Mouse (Mus musculus): ENCODE data around the gene Fbxw2. TPM values are rescaled to one million over a fixed set of nuclear protein-coding genes. Genes with fewer than 3 reads are reported as not detected.
"Not testable (repeated sequence)": the region's sequence is repeated elsewhere in the genome, so short reads cannot be mapped to it uniquely, and the experiment has no call there.

The Fbxw2 gene
- polyA plus RNA-seq, 1 experiment from 2014 or later, result 67.5 TPM

- Histone ChIP-seq H3K4me1 (ENCODE audit: control insufficient read depth, insufficient read depth, low read length) (peaks cover 9% of the 10 kb centered on the region), H3K4me2 (ENCODE audit: low read depth) (peak overlapping the region; percentile 78), H3K9ac (ENCODE audit: low read length) (peak overlapping the region; percentile 93), H3K27ac (ENCODE audit: low read depth, low read length) (no peak overlapping the region), H3K9me3 (ENCODE audit: control insufficient read depth, low read length) (no peaks in the 10 kb centered on the region), H3K27me3 (ENCODE audit: control insufficient read depth, insufficient read depth, low read length) (no peaks in the 10 kb centered on the region), H3K4me3 (ENCODE audit: low read depth, low read length) (peak overlapping the region; percentile 98), H3K36me3 (ENCODE audit: control insufficient read depth, insufficient read depth, low read length) (no peaks in the 10 kb centered on the region)
- ATAC-seq (ENCODE audit: insufficient read depth, low FRiP score, low TSS enrichment) (no peak), DNase-seq (ENCODE audit: low spot score) (no peak)
- WGBS, result 34% methylated on average over 20 of the region's 21 CpGs
Measured at GRCm38 (mm10) chr2:34826460-34827231, 535 bp upstream of the Fbxw2 start.

GRCm38 (mm10) chr2:34818492-34818891 is 7.6 kb downstream of the Fbxw2 start:
- no peak overlapping the region for H3K4me2 ChIP-seq (ENCODE audit: low read depth)
- peaks cover 2% of the 10 kb centered on the region; the same call in 1 of the 2 replicates for H3K36me3 ChIP-seq (ENCODE audit: control insufficient read depth, insufficient read depth, low read length)
- H3K4me3 ChIP-seq (ENCODE audit: low read depth, low read length), result no peak overlapping the region
- H3K9ac ChIP-seq (ENCODE audit: low read length), result no peak overlapping the region
- no peaks in the 10 kb centered on the region for H3K27me3 ChIP-seq (ENCODE audit: control insufficient read depth, insufficient read depth, low read length)
- no peaks in the 10 kb centered on the region for H3K9me3 ChIP-seq (ENCODE audit: control insufficient read depth, low read length)
- ATAC-seq (ENCODE audit: insufficient read depth, low FRiP score, low TSS enrichment), result no peak
- no peaks in the 10 kb centered on the region for H3K4me1 ChIP-seq (ENCODE audit: control insufficient read depth, insufficient read depth, low read length)
- no peak overlapping the region for H3K27ac ChIP-seq (ENCODE audit: low read depth, low read length)
- no peak for DNase-seq (ENCODE audit: low spot score)
- 92% methylated on average over 2 of the region's 2 CpGs for WGBS

- not testable (repeated sequence) for H3K4me3 ChIP-seq (ENCODE audit: low read depth, low read length); H3K27me3 ChIP-seq (ENCODE audit: control insufficient read depth, insufficient read depth, low read length); H3K27ac ChIP-seq (ENCODE audit: low read depth, low read length); H3K9ac ChIP-seq (ENCODE audit: low read length); DNase-seq (ENCODE audit: low spot score); H3K9me3 ChIP-seq (ENCODE audit: control insufficient read depth, low read length); H3K4me1 ChIP-seq (ENCODE audit: control insufficient read depth, insufficient read depth, low read length); H3K4me2 ChIP-seq (ENCODE audit: low read depth); H3K36me3 ChIP-seq (ENCODE audit: control insufficient read depth, insufficient read depth, low read length); ATAC-seq (ENCODE audit: insufficient read depth, low FRiP score, low TSS enrichment)
- WGBS, result 97% methylated on average over 2 of the region's 2 CpGs
Measured at GRCm38 (mm10) chr2:34815893-34816292, 10.2 kb downstream of the Fbxw2 start.

GRCm38 (mm10) chr2:34812706-34813105 is 13.4 kb downstream of the Fbxw2 start:
- 89% methylated on average over 7 of the region's 7 CpGs for WGBS
- H3K9ac ChIP-seq (ENCODE audit: low read length), result no peak overlapping the region

GRCm38 (mm10) chr2:34810775-34811174 is 15.3 kb downstream of the Fbxw2 start:
- no peaks in the 10 kb centered on the region for H3K9me3 ChIP-seq (ENCODE audit: control insufficient read depth, low read length)
- no peak overlapping the region for H3K4me3 ChIP-seq (ENCODE audit: low read depth, low read length)
- H3K9ac ChIP-seq (ENCODE audit: low read length), result no peak overlapping the region
- ATAC-seq (ENCODE audit: insufficient read depth, low FRiP score, low TSS enrichment) (no peak), DNase-seq (ENCODE audit: low spot score) (no peak)
- WGBS, result 97% methylated on average over 3 of the region's 3 CpGs
- H3K27me3 ChIP-seq (ENCODE audit: control insufficient read depth, insufficient read depth, low read length), result no peaks in the 10 kb centered on the region
- H3K27ac ChIP-seq (ENCODE audit: low read depth, low read length), result no peak overlapping the region
- H3K36me3 ChIP-seq (ENCODE audit: control insufficient read depth, insufficient read depth, low read length), result peaks cover 2% of the 10 kb centered on the region; the same call in 1 of the 2 replicates
- H3K4me1 ChIP-seq (ENCODE audit: control insufficient read depth, insufficient read depth, low read length), result no peaks in the 10 kb centered on the region
- no peak overlapping the region for H3K4me2 ChIP-seq (ENCODE audit: low read depth)

More at GRCm38 (mm10) chr2:34812706-34813105, 13.4 kb downstream of the Fbxw2 start:
- Histone ChIP-seq H3K27ac (ENCODE audit: low read depth, low read length) (no peak overlapping the region), H3K9me3 (ENCODE audit: control insufficient read depth, low read length) (no peaks in the 10 kb centered on the region), H3K36me3 (ENCODE audit: control insufficient read depth, insufficient read depth, low read length) (peaks cover 4% of the 10 kb centered on the region), H3K4me1 (ENCODE audit: control insufficient read depth, insufficient read depth, low read length) (no peaks in the 10 kb centered on the region), H3K27me3 (ENCODE audit: control insufficient read depth, insufficient read depth, low read length) (no peaks in the 10 kb centered on the region), H3K4me2 (ENCODE audit: low read depth) (no peak overlapping the region), H3K4me3 (ENCODE audit: low read depth, low read length) (no peak overlapping the region)
- no peak for ATAC-seq (ENCODE audit: insufficient read depth, low FRiP score, low TSS enrichment)
- DNase-seq (ENCODE audit: low spot score), result no peak

GRCm38 (mm10) chr2:34809568-34809967 is 16.5 kb downstream of the Fbxw2 start:
- H3K36me3 ChIP-seq (ENCODE audit: control insufficient read depth, insufficient read depth, low read length), result peaks cover 2% of the 10 kb centered on the region; the same call in 1 of the 2 replicates
- H3K4me2 ChIP-seq (ENCODE audit: low read depth), result no peak overlapping the region
- no peaks in the 10 kb centered on the region for H3K4me1 ChIP-seq (ENCODE audit: control insufficient read depth, insufficient read depth, low read length)
- H3K9ac ChIP-seq (ENCODE audit: low read length), result no peak overlapping the region
- ATAC-seq (ENCODE audit: insufficient read depth, low FRiP score, low TSS enrichment) (no peak), DNase-seq (ENCODE audit: low spot score) (no peak)
- no peak overlapping the region for H3K27ac ChIP-seq (ENCODE audit: low read depth, low read length)
- no peaks in the 10 kb centered on the region for H3K27me3 ChIP-seq (ENCODE audit: control insufficient read depth, insufficient read depth, low read length)
- H3K4me3 ChIP-seq (ENCODE audit: low read depth, low read length), result no peak overlapping the region
- no peaks in the 10 kb centered on the region for H3K9me3 ChIP-seq (ENCODE audit: control insufficient read depth, low read length)
- WGBS, result 94% methylated on average over 1 of the region's 1 CpGs

- Histone ChIP-seq H3K9ac (ENCODE audit: low read length) (no peak overlapping the region), H3K27ac (ENCODE audit: low read depth, low read length) (no peak overlapping the region), H3K9me3 (ENCODE audit: control insufficient read depth, low read length) (no peaks in the 10 kb centered on the region), H3K4me3 (ENCODE audit: low read depth, low read length) (no peak overlapping the region), H3K4me1 (ENCODE audit: control insufficient read depth, insufficient read depth, low read length) (peaks cover 5% of the 10 kb centered on the region; the same call in 1 of the 2 replicates), H3K4me2 (ENCODE audit: low read depth) (no peak overlapping the region), H3K27me3 (ENCODE audit: control insufficient read depth, insufficient read depth, low read length) (no peaks in the 10 kb centered on the region), H3K36me3 (ENCODE audit: control insufficient read depth, insufficient read depth, low read length) (peaks cover 2% of the 10 kb centered on the region; the same call in 1 of the 2 replicates)
- WGBS, result 88% methylated on average over 2 of the region's 2 CpGs
- no peak for ATAC-seq (ENCODE audit: insufficient read depth, low FRiP score, low TSS enrichment)
- no peak for DNase-seq (ENCODE audit: low spot score)
Measured at GRCm38 (mm10) chr2:34808057-34808456, 18.1 kb downstream of the Fbxw2 start.

- no peak for DNase-seq (ENCODE audit: low spot score)
- ATAC-seq (ENCODE audit: insufficient read depth, low FRiP score, low TSS enrichment), result no peak
- Histone ChIP-seq H3K4me2 (ENCODE audit: low read depth) (no peak overlapping the region), H3K4me3 (ENCODE audit: low read depth, low read length) (no peak overlapping the region), H3K9ac (ENCODE audit: low read length) (no peak overlapping the region), H3K36me3 (ENCODE audit: control insufficient read depth, insufficient read depth, low read length) (no peaks in the 10 kb centered on the region), H3K27ac (ENCODE audit: low read depth, low read length) (no peak overlapping the region), H3K9me3 (ENCODE audit: control insufficient read depth, low read length) (no peaks in the 10 kb centered on the region), H3K4me1 (ENCODE audit: control insufficient read depth, insufficient read depth, low read length) (peaks cover 5% of the 10 kb centered on the region; the same call in 1 of the 2 replicates), H3K27me3 (ENCODE audit: control insufficient read depth, insufficient read depth, low read length) (no peaks in the 10 kb centered on the region)
- 91% methylated on average over 10 of the region's 10 CpGs for WGBS
Measured at GRCm38 (mm10) chr2:34805364-34805950, 20.7 kb downstream of the Fbxw2 start.

- Histone ChIP-seq H3K9me3 (ENCODE audit: control insufficient read depth, low read length) (no peaks in the 10 kb centered on the region), H3K4me2 (ENCODE audit: low read depth) (no peak overlapping the region), H3K9ac (ENCODE audit: low read length) (no peak overlapping the region), H3K27ac (ENCODE audit: low read depth, low read length) (no peak overlapping the region), H3K36me3 (ENCODE audit: control insufficient read depth, insufficient read depth, low read length) (no peaks in the 10 kb centered on the region), H3K4me3 (ENCODE audit: low read depth, low read length) (no peak overlapping the region), H3K27me3 (ENCODE audit: control insufficient read depth, insufficient read depth, low read length) (no peaks in the 10 kb centered on the region), H3K4me1 (ENCODE audit: control insufficient read depth, insufficient read depth, low read length) (peaks cover 5% of the 10 kb centered on the region; the same call in 1 of the 2 replicates)
- DNase-seq (ENCODE audit: low spot score) (no peak), ATAC-seq (ENCODE audit: insufficient read depth, low FRiP score, low TSS enrichment) (no peak)
- 97% methylated on average over 1 of the region's 1 CpGs for WGBS
Measured at GRCm38 (mm10) chr2:34804815-34805214, 21.3 kb downstream of the Fbxw2 start.
